Mouse (Mus musculus) MEL (cell line): ENCODE results near the gene Thbs4. TPM values are rescaled to one million over a fixed set of nuclear protein-coding genes. Genes with fewer than 3 reads are reported as not detected.

Experiments
- DNase-seq: peaks from one replicate; pipeline ENCODE4 v3.0.0; 2011; ENCODE audit warnings: low read depth, low spot score
- H3K27ac ChIP-seq: 2 replicates; pipeline ENCODE4 v1.5.1; 2012; ENCODE audit warnings: low read depth, mild to moderate bottlenecking, control low read depth, low read length, moderate library complexity; ENCODE audit not compliant: control insufficient read depth
- H3K27me3 ChIP-seq, 2 experiments: fragments of 150-350 bp in 1 of 2; sonication (generic) in 1 of 2; 2 replicates each; pipeline ENCODE4 v1.6.1; 2012; ENCODE audit warnings: low read length in 2 of 2, mild to moderate bottlenecking in 2 of 2, improper control_type of control experiment in 1 of 2, moderate library complexity in 1 of 2; ENCODE audit not compliant: insufficient read depth in 2 of 2, control insufficient read depth in 1 of 2
- H3K36me3 ChIP-seq, 2 experiments: 2 replicates each; pipeline ENCODE4 v1.6.1; 2012 to 2014; ENCODE audit warnings: low read length in 2 of 2, improper control_type of control experiment in 1 of 2, inconsistent platforms in 1 of 2, mild to moderate bottlenecking in 1 of 2; ENCODE audit not compliant: insufficient read depth in 2 of 2, control insufficient read depth in 1 of 2
- H3K4me1 ChIP-seq, 2 experiments: fragments of 150-350 bp in 1 of 2; sonication (generic) in 1 of 2; 2 replicates each; pipeline ENCODE4 v1.6.1; 2012; ENCODE audit warnings: low read length in 2 of 2, improper control_type of control experiment in 1 of 2, mild to moderate bottlenecking in 1 of 2; ENCODE audit not compliant: insufficient read depth in 2 of 2, control insufficient read depth in 1 of 2
- H3K4me3 ChIP-seq, 2 experiments: fragments of 150-350 bp in 1 of 2; sonication (generic) in 1 of 2; 2 replicates each; pipeline ENCODE4 v1.5.1; 2012; ENCODE audit warnings: low read depth in 2 of 2, low read length in 2 of 2, mild to moderate bottlenecking in 2 of 2, moderate library complexity in 2 of 2, control low read depth in 1 of 2, improper control_type of control experiment in 1 of 2; ENCODE audit not compliant: control insufficient read depth in 1 of 2, insufficient read depth in 1 of 2
- H3K79me2 ChIP-seq: 2 replicates; pipeline ENCODE4 v1.6.1; 2012; ENCODE audit warnings: mild to moderate bottlenecking, low read length, moderate library complexity; ENCODE audit not compliant: control insufficient read depth, poor library complexity, insufficient read depth
- H3K9ac ChIP-seq: 2 replicates; pipeline ENCODE4 v1.6.1; 2012; ENCODE audit warnings: low read depth, mild to moderate bottlenecking, control low read depth, low read length, moderate library complexity; ENCODE audit not compliant: control insufficient read depth, poor library complexity, severe bottlenecking
- H3K9me3 ChIP-seq: fragments of 150-350 bp; sonication (generic); replicated peaks from 2 replicates; pipeline ENCODE4 v1.6.1; 2012; ENCODE audit warnings: mild to moderate bottlenecking, low read length, improper control_type of control experiment, moderate library complexity; ENCODE audit not compliant: insufficient read depth
- BHLHE40 ChIP-seq: IDR thresholded peaks from 2 replicates; pipeline ENCODE4 v1.6.1; 2012; ENCODE audit warnings: low read depth, mild to moderate bottlenecking, inconsistent platforms, low read length, improper control_type of control experiment, borderline replicate concordance
- CHD1 ChIP-seq: IDR thresholded peaks from 2 replicates; pipeline ENCODE4 v1.6.1; 2012; ENCODE audit warnings: low read depth, mild to moderate bottlenecking, inconsistent platforms, low read length, improper control_type of control experiment
- CTCF ChIP-seq, 3 experiments: IDR thresholded peaks in 2 of 3; conservative IDR thresholded peaks in 1 of 3; 2 replicates each; pipeline ENCODE4 v1.5.1; 2011 to 2012; ENCODE audit warnings: low read length in 3 of 3, low read depth in 2 of 3, mild to moderate bottlenecking in 2 of 3, improper control_type of control experiment in 1 of 3, inconsistent platforms in 1 of 3, mixed read lengths in 1 of 3, moderate library complexity in 1 of 3; ENCODE audit not compliant: control insufficient read depth in 1 of 3, insufficient read depth in 1 of 3, poor library complexity in 1 of 3, severe bottlenecking in 1 of 3
- E2F4 ChIP-seq: IDR thresholded peaks from 2 replicates; pipeline ENCODE4 v1.6.1; 2011; ENCODE audit warnings: low read depth, low read length, improper control_type of control experiment, borderline replicate concordance
- ETS1 ChIP-seq: IDR thresholded peaks from 2 replicates; pipeline ENCODE4 v1.6.1; 2012; ENCODE audit warnings: low read depth, mild to moderate bottlenecking, inconsistent platforms, low read length, improper control_type of control experiment, moderate library complexity
- GATA1 ChIP-seq: IDR thresholded peaks from 2 replicates; pipeline ENCODE4 v1.6.1; 2011; ENCODE audit warnings: low read depth, low read length, improper control_type of control experiment
- HCFC1 ChIP-seq: IDR thresholded peaks from 2 replicates; pipeline ENCODE4 v1.6.1; 2012; ENCODE audit warnings: low read depth, mild to moderate bottlenecking, inconsistent platforms, low read length, improper control_type of control experiment, moderate library complexity
- JUND ChIP-seq: IDR thresholded peaks from 2 replicates; pipeline ENCODE4 v1.6.1; 2011; ENCODE audit warnings: low read depth, mild to moderate bottlenecking, improper control_type of control experiment, low read length
- MAFK ChIP-seq: IDR thresholded peaks from 2 replicates; pipeline ENCODE4 v1.6.1; 2011; ENCODE audit warnings: low read depth, mild to moderate bottlenecking, low read length, improper control_type of control experiment, borderline replicate concordance
- MAZ ChIP-seq: IDR thresholded peaks from 2 replicates; pipeline ENCODE4 v1.6.1; 2012; ENCODE audit warnings: low read depth, mild to moderate bottlenecking, inconsistent platforms, low read length, improper control_type of control experiment
- MXI1 ChIP-seq: IDR thresholded peaks from 2 replicates; pipeline ENCODE4 v1.6.1; 2011; ENCODE audit warnings: mild to moderate bottlenecking, low read depth, low read length, improper control_type of control experiment
- MYB ChIP-seq: IDR thresholded peaks from 2 replicates; pipeline ENCODE4 v1.6.1; 2011; ENCODE audit warnings: mild to moderate bottlenecking, low read depth, low read length, improper control_type of control experiment
- MYC ChIP-seq: IDR thresholded peaks from 2 replicates; pipeline ENCODE4 v1.6.1; 2011; ENCODE audit warnings: low read depth, mild to moderate bottlenecking, low read length, improper control_type of control experiment, moderate library complexity
- NELFE ChIP-seq: IDR thresholded peaks from 2 replicates; pipeline ENCODE4 v1.6.1; 2011; ENCODE audit warnings: low read depth, low read length, improper control_type of control experiment
- POLR2A ChIP-seq, 2 experiments: IDR thresholded peaks; 2 replicates each; pipeline ENCODE4 v1.6.1; 2011 to 2012; ENCODE audit warnings: low read length in 2 of 2, mild to moderate bottlenecking in 2 of 2, control low read depth in 1 of 2, improper control_type of control experiment in 1 of 2, low read depth in 1 of 2, moderate library complexity in 1 of 2; ENCODE audit not compliant: control insufficient read depth in 1 of 2, insufficient read depth in 1 of 2, poor library complexity in 1 of 2
- POLR2AphosphoS2 ChIP-seq: IDR thresholded peaks from 2 replicates; pipeline ENCODE4 v1.6.1; 2011; ENCODE audit warnings: low read length, improper control_type of control experiment
- POLR2AphosphoS5 ChIP-seq: IDR thresholded peaks from 2 replicates; pipeline ENCODE4 v1.6.1; 2012; ENCODE audit warnings: low read depth, borderline replicate concordance, mild to moderate bottlenecking, inconsistent platforms, low read length, moderate library complexity, mixed read lengths
- RCOR1 ChIP-seq: IDR thresholded peaks from 2 replicates; pipeline ENCODE4 v1.6.1; 2012; ENCODE audit warnings: low read depth, mild to moderate bottlenecking, inconsistent platforms, low read length, improper control_type of control experiment
- SIN3A ChIP-seq: IDR thresholded peaks from 2 replicates; pipeline ENCODE4 v1.6.1; 2012; ENCODE audit warnings: low read length, improper control_type of control experiment, inconsistent platforms
- TAL1 ChIP-seq: IDR thresholded peaks from 2 replicates; pipeline ENCODE4 v1.6.1; 2012; ENCODE audit warnings: mild to moderate bottlenecking, inconsistent platforms, low read length, moderate library complexity, mixed read lengths
- TBP ChIP-seq: IDR thresholded peaks from 2 replicates; pipeline ENCODE4 v1.8.0; 2011; ENCODE audit warnings: low read depth, low read length, improper control_type of control experiment
- TCF12 ChIP-seq: IDR thresholded peaks from 2 replicates; pipeline ENCODE4 v1.6.1; 2014; ENCODE audit warnings: low read depth, mild to moderate bottlenecking, inconsistent platforms, low read length, improper control_type of control experiment, moderate library complexity
- UBTF ChIP-seq: IDR thresholded peaks from 2 replicates; pipeline ENCODE4 v1.6.1; 2012; ENCODE audit warnings: low read depth, mild to moderate bottlenecking, inconsistent platforms, low read length, improper control_type of control experiment, moderate library complexity, borderline replicate concordance; ENCODE audit not compliant: insufficient read depth
- USF1 ChIP-seq: IDR thresholded peaks from 2 replicates; pipeline ENCODE4 v1.6.1; 2014; ENCODE audit warnings: low read depth, mild to moderate bottlenecking, inconsistent platforms, low read length, improper control_type of control experiment, moderate library complexity
- USF2 ChIP-seq, 2 experiments: IDR thresholded peaks; 2 replicates each; pipeline ENCODE4 v1.6.1; 2011 to 2012; ENCODE audit warnings: improper control_type of control experiment in 2 of 2, low read length in 2 of 2, borderline replicate concordance in 1 of 2, inconsistent platforms in 1 of 2, low read depth in 1 of 2, mild to moderate bottlenecking in 1 of 2; ENCODE audit not compliant: insufficient read depth in 1 of 2
- ZMIZ1 ChIP-seq: IDR thresholded peaks from 2 replicates; pipeline ENCODE4 v1.6.1; 2012; ENCODE audit warnings: low read depth, mild to moderate bottlenecking, inconsistent platforms, low read length, improper control_type of control experiment, moderate library complexity
- ZNF384 ChIP-seq: IDR thresholded peaks from 2 replicates; pipeline ENCODE4 v1.6.1; 2012; ENCODE audit warnings: low read depth, mild to moderate bottlenecking, inconsistent platforms, low read length, improper control_type of control experiment
- polyA plus RNA-seq, 2 experiments: library from polyadenylated mRNA; stranded (reverse) in 1 of 2; unstranded in 1 of 2; fragments of >175 nt in 1 of 2; fragments of >200 nt in 1 of 2; gene quantifications; 2 replicates each; pipeline versions ENCODE4 v1.2.1 to v1.2.4; 2012; ENCODE audit warnings: low replicate concordance in 2 of 2, low read depth in 1 of 2; ENCODE audit not compliant: insufficient read length in 2 of 2, insufficient read depth in 1 of 2, missing spikeins in 1 of 2
- total RNA-seq: library from RNA; depleted of rRNA; stranded (reverse); fragments of 300-350 nt; gene quantifications from 2 replicates; pipeline ENCODE4 v1.2.3, GENCODE M21; 2012

The Thbs4 gene
- total and polyA plus RNA-seq, 3 experiments, result not detected

DNA sequence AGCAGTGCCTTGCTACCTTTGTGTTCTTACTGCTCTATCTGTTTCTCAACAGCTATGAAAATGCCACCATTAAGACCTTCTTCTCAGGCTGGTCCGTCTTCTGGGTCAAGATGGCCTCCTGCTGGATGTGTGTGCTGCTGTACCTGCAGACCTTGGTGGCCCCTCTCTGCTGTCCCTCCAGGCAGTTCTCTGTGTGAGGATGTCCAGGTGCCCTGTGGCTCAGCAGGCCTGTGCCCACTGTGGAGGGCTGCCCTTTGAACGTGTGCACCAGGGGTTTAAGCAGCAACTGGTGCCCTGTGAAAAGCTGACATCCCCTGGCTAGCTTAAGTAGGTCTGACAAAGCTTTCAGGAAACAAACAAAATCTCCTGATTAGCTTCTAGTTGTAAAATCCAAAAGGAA lies 86.7 kb downstream of the Thbs4 start:
- H3K36me3 ChIP-seq, result no peaks in the 10 kb centered on the region
- no peaks in the 10 kb centered on the region for H3K79me2 ChIP-seq
- no peak overlapping the region for H3K9ac ChIP-seq
- no peak overlapping the region for H3K4me3 ChIP-seq
- TF ChIP-seq SIN3A, result no peak
- TF ChIP-seq ETS1, result no peak
- TF ChIP-seq CHD1, result no peak
- TF ChIP-seq MAFK, result no peak
- TF ChIP-seq USF1, result no peak
- TF ChIP-seq UBTF, result no peak
- TF ChIP-seq TCF12, result no peak
- no peak for TF ChIP-seq ZNF384
- no peak for TF ChIP-seq RCOR1
- TF ChIP-seq POLR2A (IDR thresholded peaks at IDR 0.05; ENCODE audit: control insufficient read depth in 1 of 2, insufficient read depth in 1 of 2, low read depth in 1 of 2, low read length in 2 of 2, poor library complexity in 1 of 2), result no peak
- TF ChIP-seq JUND, result no peak
- TF ChIP-seq ZMIZ1, result no peak
- no peak for TF ChIP-seq POLR2AphosphoS2
- no peak for TF ChIP-seq MYB
- no peak for TF ChIP-seq MAZ
- no peak for TF ChIP-seq MYC
- TF ChIP-seq E2F4, result no peak
- TF ChIP-seq HCFC1, result no peak
- TF ChIP-seq CTCF (IDR thresholded peaks at IDR 0.05 in 2 of 3, conservative IDR thresholded peaks at IDR 0.05 in 1 of 3; ENCODE audit: control insufficient read depth in 1 of 3, insufficient read depth in 1 of 3, low read depth in 2 of 3, low read length in 3 of 3, poor library complexity in 1 of 3, severe bottlenecking in 1 of 3), result no peak
- TF ChIP-seq TBP, result no peak
- H3K27ac ChIP-seq, result no peak overlapping the region
- no peak for DNase-seq
- H3K4me1 ChIP-seq, result no peaks in the 10 kb centered on the region
- no peaks in the 10 kb centered on the region for H3K9me3 ChIP-seq
- H3K27me3 ChIP-seq, result no peaks in the 10 kb centered on the region

DNA sequence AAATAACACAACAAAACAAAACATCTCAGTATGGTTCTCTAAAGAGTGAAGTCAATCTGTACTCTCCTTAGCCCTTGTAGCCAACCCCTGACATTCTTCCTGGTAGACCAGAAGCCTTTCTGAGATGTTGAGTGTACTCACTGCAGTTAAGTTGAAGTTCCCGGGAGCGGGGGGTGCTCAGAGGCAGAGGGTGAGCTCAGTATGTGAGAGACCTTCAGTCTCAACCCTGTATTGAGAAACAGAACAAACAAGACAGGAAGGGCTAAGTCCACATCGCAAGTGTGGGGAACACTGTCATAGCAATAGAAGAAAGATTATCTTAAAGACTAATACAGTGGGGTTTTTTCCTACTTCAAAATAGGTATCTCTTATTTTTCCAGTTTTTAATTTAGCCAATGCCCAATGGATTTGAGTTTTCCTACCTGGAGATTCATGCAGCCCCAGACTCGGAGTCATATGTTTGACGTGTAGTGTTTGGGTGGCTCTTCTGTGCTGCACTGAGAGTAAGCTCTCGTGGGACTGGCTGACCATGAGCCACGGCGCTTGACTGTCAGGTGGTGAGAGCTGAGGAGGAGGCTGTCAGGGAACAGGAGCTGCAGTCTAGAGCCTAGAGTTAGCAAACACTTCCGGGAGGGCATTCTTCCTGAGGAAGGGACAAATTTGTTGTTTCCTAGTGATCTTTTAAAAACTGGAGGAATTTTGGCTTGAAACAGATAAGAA lies 88.1 kb downstream of the Thbs4 start:
- H3K27ac ChIP-seq, result no peak overlapping the region
- no peak overlapping the region for H3K9ac ChIP-seq
- no peaks in the 10 kb centered on the region for H3K79me2 ChIP-seq
- no peaks in the 10 kb centered on the region for H3K36me3 ChIP-seq
- H3K9me3 ChIP-seq, result no peaks in the 10 kb centered on the region
- no peaks in the 10 kb centered on the region for H3K27me3 ChIP-seq
- TF ChIP-seq CTCF (IDR thresholded peaks at IDR 0.05 in 2 of 3, conservative IDR thresholded peaks at IDR 0.05 in 1 of 3; ENCODE audit: control insufficient read depth in 1 of 3, insufficient read depth in 1 of 3, low read depth in 2 of 3, low read length in 3 of 3, poor library complexity in 1 of 3, severe bottlenecking in 1 of 3) (no peak), RCOR1 (no peak), CHD1 (no peak), TAL1 (no peak), ZNF384 (no peak), USF2 (IDR thresholded peaks at IDR 0.05; ENCODE audit: borderline replicate concordance in 1 of 2, insufficient read depth in 1 of 2, low read depth in 1 of 2, low read length in 2 of 2) (no peak), MXI1 (no peak), MAZ (no peak), NELFE (no peak), GATA1 (no peak), BHLHE40 (no peak), POLR2AphosphoS5 (no peak), TCF12 (no peak)
- no peaks in the 10 kb centered on the region for H3K4me1 ChIP-seq
- no peak overlapping the region for H3K4me3 ChIP-seq
- no peak for DNase-seq
